Mouse (Mus musculus): ENCODE results near the gene Rp9. TPM values are rescaled to one million over a fixed set of nuclear protein-coding genes. Genes with fewer than 3 reads are reported as not detected.

The Rp9 gene
- polyA plus RNA-seq (2014; fragmentation: Nextera tagmentation; extraction: Ambion mirVana): 53.9 and 56.0 TPM in 2 replicates

DNA sequence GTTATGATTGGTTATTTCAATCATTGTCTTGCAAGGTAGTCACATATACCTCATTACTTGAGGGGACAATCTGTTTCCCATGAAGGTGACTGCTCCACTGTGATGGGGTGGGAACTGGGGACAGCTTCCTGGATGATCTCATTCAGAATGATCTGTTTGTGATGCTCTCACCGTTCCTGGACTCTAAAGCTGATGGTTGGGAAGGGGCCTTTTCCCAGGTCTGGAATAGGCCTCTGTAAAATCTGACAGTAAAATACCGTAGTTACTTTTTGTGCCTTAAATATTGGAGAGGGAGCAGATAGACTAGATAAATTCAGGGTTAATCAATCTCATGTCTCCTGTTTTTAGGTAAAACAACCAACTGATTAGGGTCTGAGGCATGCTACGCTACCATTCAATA, at the start of gene Rp9:
Gene Rp9, minus strand, starts transcription at position 101 of the 400 bp plus-strand sequence.
- WGBS: 93% methylated on average over 3 of the region's 3 CpGs

DNA sequence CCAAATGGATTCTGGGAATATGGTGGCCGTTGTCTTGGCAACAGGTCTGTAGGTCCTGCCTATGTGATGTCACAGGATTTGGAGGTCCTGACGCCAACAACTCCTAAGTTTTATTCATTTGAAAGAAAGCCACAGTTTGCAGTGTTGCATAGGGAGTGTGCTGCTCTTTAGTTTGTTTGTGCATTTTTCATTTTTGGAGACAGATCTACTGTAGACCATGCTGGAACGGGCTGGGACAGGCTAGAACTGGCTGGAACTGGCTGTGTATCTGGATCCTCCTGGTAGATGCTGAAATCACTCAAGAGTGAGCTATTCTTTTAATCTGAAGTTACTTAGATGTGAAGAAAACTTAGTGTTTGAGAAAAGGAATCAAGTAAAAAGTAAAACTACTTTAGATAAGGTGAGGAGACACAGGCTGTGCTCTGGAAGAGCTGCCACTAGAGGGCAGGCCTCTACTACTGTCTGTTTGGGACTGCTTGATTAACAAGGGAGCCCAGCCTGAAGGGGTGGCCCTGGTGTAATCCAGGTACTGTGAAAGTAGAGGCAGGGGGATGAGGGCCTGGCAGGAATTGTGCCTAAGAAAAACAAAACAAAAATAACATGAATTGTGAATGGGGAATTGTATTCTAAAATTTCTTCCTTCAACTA, 49.0 kb upstream of the Rp9 start:
- Histone ChIP-seq H3K4me2 (replicated peaks; ENCODE audit: low read depth, low read length) (no peak overlapping the region), H3K4me1 (replicated peaks; ENCODE audit: control insufficient read depth, insufficient read depth, low read length) (no peaks in the 10 kb centered on the region), H3K9ac (ENCODE audit: low read depth, low read length) (no peak overlapping the region), H3K27me3 (ENCODE audit: control insufficient read depth, insufficient read depth, low read length) (no peaks in the 10 kb centered on the region), H3K9me3 (ENCODE audit: control insufficient read depth, low read length) (no peaks in the 10 kb centered on the region), H3K4me3 (ENCODE audit: low read depth, low read length) (no peak overlapping the region), H3K36me3 (ENCODE audit: control insufficient read depth, insufficient read depth, low read length) (no peaks in the 10 kb centered on the region), H3K27ac (ENCODE audit: low read depth, low read length) (no peak overlapping the region)
- 94% methylated on average over 3 of the region's 3 CpGs for WGBS
- DNase-seq (ENCODE audit: low spot score): peak; percentile 67
- no peak; the same call in 1 of the 2 replicates for ATAC-seq (ENCODE audit: low FRiP score)

More for the DNA sequence above, at the start of gene Rp9:
- ATAC-seq (ENCODE audit: low FRiP score) (no peak), DNase-seq (ENCODE audit: low spot score) (no peak)
- Histone ChIP-seq H3K9ac (ENCODE audit: low read depth, low read length) (no peak within 1 kb of the TSS), H3K27ac (ENCODE audit: low read depth, low read length) (no peak within 1 kb of the TSS), H3K9me3 (ENCODE audit: control insufficient read depth, low read length) (no peaks in the 10 kb centered on the region), H3K4me2 (replicated peaks; ENCODE audit: low read depth, low read length) (peak within 1 kb of the TSS; percentile 71), H3K4me3 (ENCODE audit: low read depth, low read length) (peak within 1 kb of the TSS; percentile 84; the same call in 1 of the 2 replicates), H3K27me3 (ENCODE audit: control insufficient read depth, insufficient read depth, low read length) (no peaks in the 10 kb centered on the region), H3K36me3 (ENCODE audit: control insufficient read depth, insufficient read depth, low read length) (no peaks in the 10 kb centered on the region), H3K4me1 (replicated peaks; ENCODE audit: control insufficient read depth, insufficient read depth, low read length) (no peaks in the 10 kb centered on the region)

DNA sequence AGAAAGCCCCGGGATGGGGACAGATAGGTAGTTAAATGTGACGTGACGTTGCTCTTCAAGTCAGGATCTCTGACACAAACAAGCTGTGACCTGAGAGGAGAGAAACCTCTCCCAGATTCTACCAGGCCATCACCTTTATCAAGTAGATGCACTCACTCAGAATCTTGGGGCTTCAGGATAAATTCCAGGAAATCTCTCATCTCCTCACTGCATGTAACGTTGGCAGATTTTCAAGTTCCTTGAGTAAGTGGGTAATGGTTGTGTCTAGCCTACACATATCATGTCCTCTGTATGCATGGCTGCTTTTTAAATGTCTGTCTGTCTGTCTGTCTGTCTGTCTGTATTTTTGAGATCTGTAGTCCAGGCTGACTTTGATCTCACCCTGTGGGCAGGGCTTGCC, 45.5 kb upstream of the Rp9 start:
- Histone ChIP-seq H3K9ac (ENCODE audit: low read depth, low read length) (no peak overlapping the region), H3K27ac (ENCODE audit: low read depth, low read length) (no peak overlapping the region), H3K9me3 (ENCODE audit: control insufficient read depth, low read length) (no peaks in the 10 kb centered on the region), H3K36me3 (ENCODE audit: control insufficient read depth, insufficient read depth, low read length) (no peaks in the 10 kb centered on the region), H3K27me3 (ENCODE audit: control insufficient read depth, insufficient read depth, low read length) (no peaks in the 10 kb centered on the region), H3K4me2 (replicated peaks; ENCODE audit: low read depth, low read length) (no peak overlapping the region), H3K4me3 (ENCODE audit: low read depth, low read length) (no peak overlapping the region), H3K4me1 (replicated peaks; ENCODE audit: control insufficient read depth, insufficient read depth, low read length) (no peaks in the 10 kb centered on the region)
- DNase-seq (ENCODE audit: low spot score) (no peak), ATAC-seq (ENCODE audit: low FRiP score) (no peak)
- 90% methylated on average over 4 of the region's 4 CpGs for WGBS

DNA sequence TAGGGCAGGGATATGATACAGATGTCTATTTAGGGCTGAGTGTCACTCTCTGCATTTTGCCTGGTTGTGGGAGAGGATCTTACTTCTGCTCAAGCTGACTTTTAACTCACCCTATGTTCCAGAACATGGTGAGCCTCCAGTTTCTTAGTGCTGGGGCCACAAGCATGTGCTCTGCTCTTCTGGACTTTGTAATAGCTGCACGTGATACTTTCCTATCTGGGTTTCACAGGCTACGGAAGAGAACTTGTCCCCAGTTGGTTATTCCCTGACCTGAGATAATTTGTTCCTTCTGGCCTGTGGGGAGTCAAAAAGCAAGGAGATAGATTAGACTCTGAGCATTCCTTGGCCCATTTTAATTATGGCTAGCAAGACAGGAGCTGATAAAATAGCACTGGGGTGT, 36.0 kb upstream of the Rp9 start:
- no peaks in the 10 kb centered on the region for H3K36me3 ChIP-seq (ENCODE audit: control insufficient read depth, insufficient read depth, low read length)
- ATAC-seq (ENCODE audit: low FRiP score) (no peak), DNase-seq (ENCODE audit: low spot score) (no peak)
- no peaks in the 10 kb centered on the region for H3K9me3 ChIP-seq (ENCODE audit: control insufficient read depth, low read length)
- no peak overlapping the region for H3K4me2 ChIP-seq (replicated peaks; ENCODE audit: low read depth, low read length)
- no peak overlapping the region for H3K4me3 ChIP-seq (ENCODE audit: low read depth, low read length)
- WGBS: 79% methylated on average over 2 of the region's 2 CpGs
- no peak overlapping the region for H3K9ac ChIP-seq (ENCODE audit: low read depth, low read length)
- H3K27ac ChIP-seq (ENCODE audit: low read depth, low read length): no peak overlapping the region
- H3K4me1 ChIP-seq (replicated peaks; ENCODE audit: control insufficient read depth, insufficient read depth, low read length): no peaks in the 10 kb centered on the region
- H3K27me3 ChIP-seq (ENCODE audit: control insufficient read depth, insufficient read depth, low read length): no peaks in the 10 kb centered on the region

DNA sequence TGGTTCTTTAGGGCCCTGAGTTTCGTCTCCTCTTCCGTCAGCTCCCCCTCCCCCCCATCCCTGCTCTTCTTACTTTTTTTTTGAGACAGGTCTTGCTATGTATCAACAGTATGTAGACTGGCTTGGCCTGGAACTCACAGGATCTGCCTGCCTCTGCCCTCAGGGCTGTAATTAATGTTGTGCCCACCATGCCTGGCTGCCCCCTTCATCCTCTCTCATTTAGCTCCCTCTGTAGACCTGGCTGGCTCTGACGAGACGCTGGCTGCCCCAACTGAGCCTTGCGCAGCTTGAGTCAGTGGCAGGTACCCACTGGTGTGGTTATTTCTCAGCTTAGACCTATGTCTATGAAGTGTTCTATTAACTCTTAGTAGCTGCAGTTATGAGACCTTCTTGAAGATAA, 34.0 kb upstream of the Rp9 start:
- Histone ChIP-seq H3K4me1 (replicated peaks; ENCODE audit: control insufficient read depth, insufficient read depth, low read length) (no peaks in the 10 kb centered on the region), H3K9me3 (ENCODE audit: control insufficient read depth, low read length) (no peaks in the 10 kb centered on the region), H3K9ac (ENCODE audit: low read depth, low read length) (no peak overlapping the region), H3K27me3 (ENCODE audit: control insufficient read depth, insufficient read depth, low read length) (no peaks in the 10 kb centered on the region), H3K4me3 (ENCODE audit: low read depth, low read length) (no peak overlapping the region), H3K4me2 (replicated peaks; ENCODE audit: low read depth, low read length) (no peak overlapping the region), H3K27ac (ENCODE audit: low read depth, low read length) (no peak overlapping the region), H3K36me3 (ENCODE audit: control insufficient read depth, insufficient read depth, low read length) (no peaks in the 10 kb centered on the region)
- ATAC-seq (ENCODE audit: low FRiP score): no peak
- no peak for DNase-seq (ENCODE audit: low spot score)
- 81% methylated on average over 5 of the region's 5 CpGs for WGBS

DNA sequence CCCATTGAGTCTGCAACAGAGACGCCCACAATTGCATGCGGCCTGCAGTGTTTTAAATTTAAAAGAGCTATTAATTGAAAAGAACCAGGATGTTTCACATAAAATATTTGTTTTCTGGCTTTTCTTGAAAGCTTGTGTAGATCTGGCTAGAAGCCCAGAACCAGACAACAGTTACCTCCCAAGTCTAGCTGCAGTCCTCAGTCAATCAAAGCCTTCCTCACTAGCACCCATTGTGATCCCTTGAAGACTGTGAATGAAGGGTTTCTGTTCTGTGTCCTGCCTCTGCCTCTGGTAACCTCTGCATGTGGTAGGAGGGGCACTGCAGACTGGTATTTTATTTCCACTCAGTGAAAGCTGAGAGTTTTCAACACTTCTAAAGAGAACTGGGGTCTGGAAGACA, 33.4 kb upstream of the Rp9 start:
- Histone ChIP-seq H3K27ac (ENCODE audit: low read depth, low read length) (no peak overlapping the region), H3K27me3 (ENCODE audit: control insufficient read depth, insufficient read depth, low read length) (no peaks in the 10 kb centered on the region), H3K9me3 (ENCODE audit: control insufficient read depth, low read length) (no peaks in the 10 kb centered on the region), H3K4me2 (replicated peaks; ENCODE audit: low read depth, low read length) (no peak overlapping the region), H3K9ac (ENCODE audit: low read depth, low read length) (no peak overlapping the region), H3K36me3 (ENCODE audit: control insufficient read depth, insufficient read depth, low read length) (no peaks in the 10 kb centered on the region), H3K4me1 (replicated peaks; ENCODE audit: control insufficient read depth, insufficient read depth, low read length) (no peaks in the 10 kb centered on the region), H3K4me3 (ENCODE audit: low read depth, low read length) (no peak overlapping the region)
- WGBS: 87% methylated on average over 2 of the region's 2 CpGs
- DNase-seq (ENCODE audit: low spot score) (no peak), ATAC-seq (ENCODE audit: low FRiP score) (no peak)

DNA sequence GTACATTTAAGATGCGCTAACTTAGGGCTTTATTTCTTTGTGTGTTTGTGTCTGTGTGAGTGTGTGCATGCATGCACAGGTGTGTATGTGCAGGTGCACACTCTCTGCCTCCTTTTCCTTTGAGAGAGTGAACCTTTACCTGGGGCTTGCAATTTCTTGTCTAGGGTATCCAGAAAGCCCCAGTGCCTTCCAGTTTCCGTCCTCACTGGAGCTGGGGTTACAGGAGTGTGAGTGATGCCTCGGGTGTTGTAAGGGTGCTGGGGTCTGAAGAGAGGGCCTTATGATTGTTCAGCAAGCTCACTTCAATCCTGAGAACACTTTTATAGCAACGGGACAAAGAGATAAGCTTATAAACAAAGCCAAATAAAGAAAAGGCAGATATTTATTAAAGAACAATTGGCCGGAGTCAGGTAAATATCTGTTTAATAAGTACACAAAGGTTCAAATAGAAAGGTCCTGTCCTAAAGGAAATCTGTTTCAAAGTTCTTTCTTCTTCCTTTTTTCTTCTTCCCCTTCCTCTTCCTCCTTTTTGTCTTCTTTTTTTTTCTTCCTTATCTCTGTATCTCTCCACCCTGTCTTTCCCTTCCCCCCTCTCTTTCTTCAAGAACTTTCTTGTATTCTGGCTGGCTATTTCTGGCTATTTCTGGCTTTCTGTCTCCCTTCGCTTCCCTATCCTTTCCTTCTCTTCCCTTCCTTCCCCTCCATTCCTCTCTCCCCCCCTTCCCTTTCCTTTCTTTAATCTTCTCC, 27.7 kb upstream of the Rp9 start:
- DNase-seq (ENCODE audit: low spot score) (no peak), ATAC-seq (ENCODE audit: low FRiP score) (no peak)
- no peak overlapping the region for H3K27ac ChIP-seq (ENCODE audit: low read depth, low read length)
- no peak overlapping the region for H3K4me2 ChIP-seq (replicated peaks; ENCODE audit: low read depth, low read length)
- H3K9me3 ChIP-seq (ENCODE audit: control insufficient read depth, low read length): no peaks in the 10 kb centered on the region
- no peak overlapping the region for H3K4me3 ChIP-seq (ENCODE audit: low read depth, low read length)
- no peaks in the 10 kb centered on the region for H3K4me1 ChIP-seq (replicated peaks; ENCODE audit: control insufficient read depth, insufficient read depth, low read length)
- 90% methylated on average over 6 of the region's 6 CpGs for WGBS
- no peak overlapping the region for H3K9ac ChIP-seq (ENCODE audit: low read depth, low read length)
- H3K27me3 ChIP-seq (ENCODE audit: control insufficient read depth, insufficient read depth, low read length): no peaks in the 10 kb centered on the region
- no peaks in the 10 kb centered on the region for H3K36me3 ChIP-seq (ENCODE audit: control insufficient read depth, insufficient read depth, low read length)

DNA sequence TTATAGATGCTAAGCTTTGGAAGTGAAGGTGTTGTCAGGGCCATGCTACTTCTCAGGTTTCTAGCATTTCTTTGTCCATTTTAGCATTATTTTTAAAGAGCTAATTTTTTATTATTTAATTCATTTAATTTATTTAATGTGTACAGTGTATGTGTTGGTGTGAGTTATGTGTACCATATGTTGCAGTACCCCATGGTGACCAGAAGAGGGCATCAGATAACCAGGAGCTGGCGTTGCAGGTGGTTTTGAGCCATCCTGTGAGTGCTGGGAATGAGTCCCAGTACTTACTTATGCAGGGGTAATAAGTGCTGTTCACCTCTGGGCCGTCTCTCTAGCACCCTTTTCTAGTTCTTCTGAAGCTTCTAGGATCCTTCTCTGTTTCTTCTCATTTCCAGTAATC, 25.6 kb upstream of the Rp9 start:
- H3K27ac ChIP-seq (ENCODE audit: low read depth, low read length): no peak overlapping the region
- no peak overlapping the region for H3K9ac ChIP-seq (ENCODE audit: low read depth, low read length)
- ATAC-seq (ENCODE audit: low FRiP score) (no peak), DNase-seq (ENCODE audit: low spot score) (no peak)
- H3K4me1 ChIP-seq (replicated peaks; ENCODE audit: control insufficient read depth, insufficient read depth, low read length): no peaks in the 10 kb centered on the region
- no peaks in the 10 kb centered on the region for H3K9me3 ChIP-seq (ENCODE audit: control insufficient read depth, low read length)
- no peaks in the 10 kb centered on the region for H3K27me3 ChIP-seq (ENCODE audit: control insufficient read depth, insufficient read depth, low read length)
- no peak overlapping the region for H3K4me3 ChIP-seq (ENCODE audit: low read depth, low read length)
- H3K36me3 ChIP-seq (ENCODE audit: control insufficient read depth, insufficient read depth, low read length): no peaks in the 10 kb centered on the region
- 88% methylated on average over 2 of the region's 2 CpGs for WGBS
- H3K4me2 ChIP-seq (replicated peaks; ENCODE audit: low read depth, low read length): no peak overlapping the region
